Mouse (Mus musculus) lung, postnatal 14 days (tissue): Measurements from ENCODE around the gene Dctpp1.

Source experiments
- DNase-seq: peaks from one replicate; pipeline ENCODE4 v3.0.0; 2021

Gene Dctpp1

DNA sequence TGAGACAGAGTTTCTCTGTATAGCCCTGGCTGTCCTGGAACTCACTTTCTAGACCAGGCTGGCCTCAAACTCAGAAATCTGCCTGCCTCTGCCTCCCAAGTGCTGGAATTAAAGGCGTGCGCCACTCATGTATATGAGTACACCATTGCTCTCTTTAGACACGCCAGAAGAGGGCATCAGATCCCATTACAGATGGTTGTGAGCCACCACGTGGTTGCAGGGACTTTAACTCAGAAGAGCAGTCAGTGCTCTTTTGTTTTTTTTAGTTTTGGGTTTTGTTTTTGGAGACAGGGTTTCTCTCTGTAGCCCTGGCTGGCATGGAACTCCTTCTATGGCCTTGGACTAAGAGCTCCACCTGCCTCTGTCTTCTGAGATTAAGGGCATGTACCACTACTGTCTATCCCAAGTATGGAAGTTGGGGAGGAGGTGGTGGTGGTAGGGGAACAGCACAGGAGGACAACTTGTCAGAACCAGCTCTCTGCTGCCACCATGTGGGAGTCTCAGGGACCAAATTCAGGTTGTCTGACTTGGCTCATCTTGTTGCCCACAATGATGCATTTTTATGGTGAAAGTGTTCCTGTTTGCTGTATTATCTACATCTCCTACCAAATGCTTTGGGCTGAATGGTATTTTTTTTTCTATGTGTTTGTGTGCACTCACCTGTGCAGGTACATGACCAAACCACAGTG lies 31.8 kb downstream of the Dctpp1 start:
- DNase-seq, result peak; percentile 88

DNA sequence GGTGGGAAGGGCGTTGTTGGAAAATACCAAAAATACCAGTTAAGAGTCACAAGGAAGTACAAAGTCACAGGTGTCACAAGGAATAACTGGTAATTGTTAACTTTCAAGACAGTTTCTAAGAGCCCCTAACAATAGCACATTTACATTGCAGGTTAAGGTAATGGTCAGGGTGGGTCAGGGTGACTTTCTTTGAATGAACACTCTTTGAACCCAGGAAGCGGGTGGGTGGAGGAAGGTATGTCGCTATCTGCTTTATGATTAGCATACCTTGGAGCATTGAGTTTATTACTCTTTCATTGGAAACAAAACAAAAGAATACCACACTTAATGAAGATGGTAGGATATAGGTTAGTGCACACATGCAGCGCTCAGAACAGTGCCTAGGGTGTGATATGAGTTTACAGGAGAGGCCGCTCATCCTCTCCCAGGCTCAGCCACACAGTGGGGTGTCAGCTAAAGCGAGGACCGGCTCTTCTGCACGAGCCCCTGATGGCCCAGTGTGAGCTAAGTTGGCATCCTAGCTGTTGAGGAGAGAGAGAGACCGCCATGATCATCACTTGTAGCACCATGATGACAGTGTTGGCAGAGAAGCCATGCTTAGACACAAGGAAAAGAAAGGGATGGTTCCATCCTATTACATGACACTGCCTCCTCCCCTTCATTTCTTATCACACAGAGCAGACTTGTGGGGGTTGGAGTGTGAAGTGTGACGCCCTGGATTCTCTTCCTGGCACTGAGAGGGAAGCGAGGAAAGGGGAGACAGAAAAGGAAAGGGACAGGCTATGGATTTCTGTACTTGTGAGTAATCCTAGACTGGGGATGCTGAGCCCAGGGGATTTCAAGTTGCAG lies 35.1 kb downstream of the Dctpp1 start:
- DNase-seq, result no peak

DNA sequence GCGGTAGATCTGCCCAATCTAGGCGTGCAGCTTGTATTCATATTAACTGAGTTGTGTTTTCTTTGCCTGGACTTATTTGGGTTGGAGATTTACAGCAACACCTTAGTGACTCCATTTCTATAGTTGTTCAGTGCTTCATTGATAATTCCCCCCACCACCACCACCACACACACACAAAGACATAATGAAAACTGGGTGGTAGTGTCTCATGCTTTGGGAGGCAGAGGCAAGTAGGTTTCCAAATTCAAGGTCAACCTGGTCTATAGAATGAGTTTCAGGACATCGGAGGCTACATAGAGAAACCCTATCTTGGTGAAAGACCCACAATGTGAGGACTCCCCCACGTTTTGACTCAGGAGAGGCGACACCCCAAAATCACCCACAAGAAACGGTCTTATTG lies 35.9 kb downstream of the Dctpp1 start:
- no peak for DNase-seq

DNA sequence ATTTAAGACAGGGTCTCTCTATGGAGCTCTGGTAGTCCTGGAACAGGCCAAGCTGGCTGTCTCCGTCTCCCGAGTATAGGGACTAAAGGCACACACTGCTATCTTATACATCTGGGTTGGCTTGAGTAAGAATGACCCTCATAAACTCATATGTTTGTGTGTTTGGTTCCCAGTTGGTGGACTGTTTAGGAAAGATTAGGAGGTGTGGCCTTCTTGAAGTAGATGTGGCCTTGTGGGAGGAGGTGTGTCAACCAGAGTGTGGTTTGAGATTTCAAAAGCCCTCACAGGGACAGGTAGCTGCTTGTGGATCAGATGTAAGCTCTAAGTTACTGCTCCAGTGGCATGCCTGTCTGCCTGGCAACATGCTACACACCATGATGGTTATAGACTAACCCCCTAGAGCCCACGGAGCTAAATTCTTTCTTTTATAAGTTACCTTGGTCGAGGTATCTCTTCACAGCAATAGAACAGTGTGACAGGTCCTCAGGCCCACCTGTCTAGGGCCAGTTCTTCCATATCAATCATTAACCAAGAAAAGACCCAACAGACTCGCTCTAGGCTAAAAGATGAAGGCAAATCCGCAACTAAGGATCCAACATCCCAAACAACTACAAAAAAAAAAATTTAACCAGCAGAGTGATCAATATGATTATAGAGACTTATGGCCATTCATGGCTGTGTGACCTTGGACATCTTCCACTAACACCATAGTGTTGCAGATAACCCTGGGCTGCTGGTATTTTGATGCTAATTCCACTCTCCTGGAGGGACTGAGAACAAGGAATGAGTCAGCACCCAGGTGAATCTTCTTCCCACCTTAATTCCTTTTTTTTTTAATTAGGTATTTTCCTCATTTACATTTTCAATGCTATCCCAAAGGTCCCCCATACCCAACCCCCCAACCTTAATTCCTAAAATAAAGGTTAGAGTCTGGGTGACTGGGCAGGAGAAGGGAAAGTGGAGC lies 36.7 kb downstream of the Dctpp1 start:
- no peak for DNase-seq

DNA sequence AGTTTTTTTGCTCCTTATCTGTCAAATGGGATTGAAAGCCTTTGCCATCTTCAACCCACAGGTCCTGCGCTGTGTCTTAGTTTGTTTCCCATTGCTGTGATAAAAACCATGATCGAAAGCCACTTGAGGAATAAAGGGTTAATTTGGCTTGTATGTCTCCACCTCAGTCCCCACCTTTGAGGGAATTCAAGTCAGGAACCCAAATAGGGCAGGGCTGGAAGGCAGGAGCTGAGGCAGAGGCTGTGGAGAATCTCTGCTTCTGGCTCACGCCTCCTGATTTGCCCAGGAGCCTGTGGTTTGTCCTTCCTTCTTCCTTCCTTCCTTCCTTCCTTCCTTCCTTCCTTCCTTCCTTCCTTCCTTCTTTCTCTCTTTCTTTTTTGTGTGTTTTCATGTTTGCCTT lies 37.4 kb downstream of the Dctpp1 start:
- no peak for DNase-seq

DNA sequence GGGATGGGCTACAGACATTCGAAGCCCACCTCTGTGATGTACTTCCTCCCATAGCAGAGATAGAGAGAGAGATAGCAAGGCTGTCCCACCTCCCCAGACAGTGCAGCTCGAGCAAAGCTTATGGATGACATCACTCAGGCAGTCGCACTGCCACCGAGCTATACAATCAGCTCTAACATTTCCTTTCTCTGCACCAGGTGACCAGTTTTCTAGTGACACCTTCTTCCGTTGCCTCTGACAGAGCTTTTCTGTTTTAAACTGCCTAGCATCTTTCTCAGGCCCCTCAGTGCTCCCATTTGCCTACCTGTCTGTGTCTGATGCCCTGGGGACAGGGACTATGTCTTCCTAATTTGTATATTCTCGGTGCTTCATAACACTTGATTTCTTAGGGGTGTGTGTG lies 40.1 kb downstream of the Dctpp1 start:
- no peak for DNase-seq

DNA sequence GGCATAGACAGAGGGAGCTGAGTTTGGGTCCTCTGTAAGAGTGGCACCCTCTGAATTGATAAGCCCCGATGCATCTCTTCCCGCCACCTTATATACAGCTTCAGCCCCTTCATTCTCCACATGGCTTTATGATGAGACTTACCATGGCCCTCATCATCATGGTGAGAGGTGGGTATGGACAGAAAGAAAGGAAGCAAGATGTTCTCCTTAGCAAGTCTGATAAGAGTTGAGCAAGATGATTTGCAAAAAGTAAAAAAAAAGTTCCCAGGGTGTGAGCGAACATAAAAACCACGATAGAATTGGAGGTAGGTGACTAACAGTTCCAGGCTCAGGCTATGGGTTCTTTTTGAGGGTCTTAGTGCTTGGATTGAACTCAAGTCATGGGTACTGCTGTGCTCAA lies 41.8 kb downstream of the Dctpp1 start:
- DNase-seq, result no peak

DNA sequence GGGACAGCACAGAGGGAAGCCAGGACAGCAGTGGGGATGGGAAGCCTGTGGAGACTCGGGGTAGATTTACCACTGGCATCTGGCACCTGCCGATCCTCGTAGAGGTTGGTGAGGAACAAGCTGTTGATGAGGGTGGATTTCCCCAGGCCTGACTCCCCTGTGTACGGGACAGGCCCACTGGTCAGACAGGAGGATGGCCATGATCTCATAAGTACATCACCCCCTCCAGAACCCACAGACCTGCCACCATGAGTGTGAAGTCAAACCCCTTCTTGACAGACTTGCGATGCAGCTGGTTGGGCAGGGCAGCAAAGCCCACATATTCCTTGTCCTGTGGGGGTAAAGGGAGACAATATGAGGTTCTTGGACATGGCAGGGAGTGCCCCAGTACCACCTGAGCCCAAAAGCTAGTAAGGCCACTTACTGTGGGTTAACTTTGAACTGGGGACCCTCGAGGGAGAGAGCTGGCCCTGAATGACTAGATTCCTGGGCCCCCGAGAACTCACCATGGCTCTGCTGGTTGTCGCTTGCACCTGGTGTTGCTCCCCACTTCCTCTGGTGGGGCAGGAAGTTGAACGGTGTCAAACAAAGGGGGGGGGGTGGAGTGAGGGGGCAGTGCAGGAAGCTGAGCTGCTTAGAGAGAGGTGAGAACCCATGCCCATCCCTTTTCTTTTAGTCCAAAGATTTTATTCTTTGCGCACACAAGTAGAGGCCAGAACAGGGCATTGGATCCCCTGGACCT lies 42.4 kb downstream of the Dctpp1 start:
- DNase-seq, result no peak

DNA sequence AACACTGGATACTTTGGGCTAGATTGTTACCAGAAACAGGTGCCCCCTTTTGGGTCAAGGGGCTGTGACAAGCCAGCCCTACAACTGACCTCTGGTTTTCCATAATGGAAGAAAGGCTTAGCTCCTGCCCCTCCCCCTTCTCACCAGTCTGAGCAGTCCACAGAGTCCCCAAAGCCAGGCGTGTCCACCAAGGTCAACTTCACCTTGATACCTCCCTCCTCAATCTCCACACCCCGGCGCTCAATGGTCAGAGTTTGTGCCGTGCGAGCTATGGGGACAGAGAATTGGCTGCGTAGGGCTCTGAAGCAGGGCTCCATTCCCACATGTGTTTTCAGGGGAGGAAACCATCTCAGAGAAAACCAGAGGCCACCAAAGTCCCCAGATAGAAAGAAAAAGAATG lies 43.0 kb downstream of the Dctpp1 start:
- no peak for DNase-seq

DNA sequence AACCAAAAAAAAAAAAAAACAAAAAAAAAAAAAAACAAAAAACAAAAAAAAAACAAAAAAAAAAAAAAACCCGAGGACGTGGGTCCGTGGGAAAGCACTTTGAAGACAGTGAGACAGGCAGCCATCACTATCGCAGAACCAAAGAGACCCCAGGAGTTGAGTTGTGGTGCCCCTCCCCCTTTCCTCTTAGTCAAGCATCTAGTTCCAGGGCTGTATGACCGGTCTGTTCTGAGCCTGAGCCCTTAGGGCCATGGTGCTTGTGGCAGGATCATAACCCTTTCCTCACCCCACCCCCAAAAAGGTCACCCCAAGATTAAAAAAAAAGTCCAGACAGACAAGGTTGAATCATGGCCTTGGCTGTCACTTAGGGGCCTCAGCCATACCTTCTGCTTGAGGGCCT lies 44.2 kb downstream of the Dctpp1 start:
- no peak for DNase-seq

DNA sequence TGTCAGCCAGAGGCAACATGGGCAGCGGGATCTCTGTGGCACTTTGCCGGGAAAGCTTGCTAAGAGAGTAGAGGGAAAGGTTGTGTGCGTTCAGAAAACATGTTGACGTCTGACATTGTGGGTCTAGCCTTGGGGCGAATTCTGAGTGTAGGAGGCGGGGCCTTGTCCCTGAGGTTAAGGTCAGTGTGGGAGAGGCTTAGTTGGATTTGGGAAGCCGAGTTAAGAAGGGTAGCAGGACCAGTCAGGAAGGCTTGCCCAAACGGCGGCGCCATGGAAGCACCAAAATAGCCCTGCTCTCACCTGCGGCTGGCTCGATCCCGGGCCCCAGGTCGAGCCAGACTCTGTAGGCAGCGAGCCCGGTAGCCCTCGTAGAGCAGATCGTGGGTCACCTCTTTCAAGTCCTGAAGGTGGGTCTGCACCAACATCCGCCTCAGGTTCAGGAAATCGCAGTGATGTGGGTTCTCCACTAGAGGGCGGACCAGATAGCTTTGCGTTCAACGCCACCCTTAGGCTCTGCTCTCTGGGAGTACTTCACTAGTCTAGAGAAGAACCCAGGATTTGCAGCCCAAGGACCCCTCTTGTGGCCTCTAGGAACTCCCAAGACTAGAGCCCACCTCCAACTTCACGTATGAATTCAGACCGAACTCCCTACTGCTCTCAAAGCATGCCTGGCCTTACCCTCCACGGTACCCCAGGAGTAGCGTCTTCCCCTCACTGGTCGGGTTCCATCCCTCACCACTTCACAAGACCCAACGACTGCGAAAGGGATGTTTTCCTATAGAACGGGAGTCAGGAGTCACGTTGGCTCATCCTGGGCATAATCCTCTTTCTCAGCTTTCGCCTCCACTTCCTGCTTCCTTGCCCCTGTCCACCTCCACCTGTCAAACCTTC lies 45.3 kb downstream of the Dctpp1 start:
- peak; percentile 75 for DNase-seq

DNA sequence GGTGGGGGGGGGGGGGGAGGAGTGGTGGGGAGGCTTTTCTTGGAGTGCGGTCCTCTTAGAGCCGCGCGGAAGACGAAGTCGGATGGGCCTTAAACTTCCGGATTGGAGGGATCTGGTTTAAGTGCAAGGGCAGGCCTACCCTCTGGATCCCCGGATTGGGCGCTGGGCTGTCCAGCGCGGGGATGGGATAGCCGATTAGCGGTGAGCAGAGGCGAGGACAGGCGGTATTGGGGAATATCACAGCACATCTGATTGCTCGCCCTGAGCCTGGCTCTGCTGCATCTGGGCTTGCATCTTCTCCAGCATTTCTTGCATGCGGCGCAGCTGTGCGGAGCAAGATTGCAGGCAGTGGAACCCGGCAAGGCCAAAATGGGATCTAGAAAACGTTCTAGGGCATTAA lies 46.0 kb downstream of the Dctpp1 start:
- DNase-seq, result no peak

DNA sequence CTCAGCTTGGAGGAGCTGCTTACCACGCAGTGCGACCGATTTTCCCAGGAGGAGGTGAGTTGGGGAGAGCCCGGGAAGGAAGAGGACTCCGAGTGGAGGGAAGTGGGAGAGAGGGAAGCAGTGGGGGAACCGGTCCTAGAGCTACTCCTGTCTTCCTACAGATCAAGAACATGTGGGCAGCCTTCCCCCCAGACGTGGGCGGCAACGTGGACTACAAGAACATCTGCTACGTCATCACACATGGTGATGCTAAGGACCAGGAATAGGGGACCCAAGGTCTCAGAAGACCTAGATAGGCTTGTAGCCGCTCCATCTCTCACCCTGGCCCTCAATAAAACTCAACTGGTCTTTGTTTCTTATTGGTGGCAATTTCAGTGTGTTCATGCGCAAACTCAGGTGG lies 46.6 kb downstream of the Dctpp1 start:
- no peak for DNase-seq

DNA sequence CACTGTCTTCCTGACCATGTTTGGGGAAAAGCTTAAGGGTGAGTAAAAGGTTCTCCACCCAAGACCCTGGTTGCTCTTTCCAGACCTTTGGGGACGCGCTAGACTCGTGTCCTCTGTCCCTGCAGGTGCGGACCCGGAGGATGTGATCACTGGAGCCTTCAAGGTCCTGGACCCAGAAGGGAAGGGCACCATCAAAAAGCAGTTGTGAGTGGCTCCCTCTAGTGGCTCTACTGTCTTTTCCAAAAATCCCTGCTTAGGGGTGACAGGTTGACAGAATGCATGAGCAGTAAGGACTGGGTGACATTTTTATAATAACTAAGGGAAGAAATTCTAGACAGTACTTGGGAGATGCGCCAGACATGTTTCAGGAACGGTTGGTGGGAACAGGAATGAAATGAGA lies 47.0 kb downstream of the Dctpp1 start:
- DNase-seq, result peak; percentile 64

DNA sequence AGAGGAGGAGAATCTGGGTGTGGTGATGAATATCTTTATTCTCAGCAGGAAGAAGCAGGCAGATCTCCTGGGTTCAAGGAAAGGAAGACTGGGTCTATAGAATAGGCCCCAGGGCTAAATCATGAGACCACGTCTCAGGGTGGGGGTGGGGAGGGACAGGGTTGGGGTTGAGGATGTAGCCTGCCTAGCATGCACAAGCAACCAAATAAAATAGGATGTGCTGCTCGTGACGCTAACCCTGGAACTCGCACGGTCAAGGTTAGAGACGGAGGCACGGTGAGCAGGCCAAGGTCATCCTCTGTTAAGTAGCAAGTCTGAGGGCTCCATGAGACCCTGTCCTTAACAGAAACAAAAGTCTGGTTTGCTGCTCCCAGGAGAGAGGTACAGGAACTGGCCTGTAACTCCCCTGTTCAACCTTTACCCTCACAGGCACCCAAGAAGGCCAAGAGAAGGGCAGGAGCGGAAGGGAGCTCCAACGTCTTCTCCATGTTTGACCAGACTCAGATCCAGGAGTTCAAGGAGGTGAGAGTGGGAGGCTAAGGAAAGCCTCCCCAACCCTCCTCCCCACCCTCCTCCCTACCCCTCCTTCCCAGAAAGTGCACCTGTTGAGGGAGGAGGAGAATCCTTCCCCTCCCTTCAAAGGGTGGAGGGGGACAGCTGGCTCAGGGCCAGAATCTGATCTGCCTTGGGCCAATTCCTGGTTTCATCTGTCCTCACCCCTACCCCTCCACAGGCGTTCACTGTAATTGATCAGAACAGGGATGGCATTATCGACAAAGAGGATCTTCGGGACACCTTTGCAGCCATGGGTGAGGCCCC lies 47.9 kb downstream of the Dctpp1 start:
- DNase-seq, result no peak

DNA sequence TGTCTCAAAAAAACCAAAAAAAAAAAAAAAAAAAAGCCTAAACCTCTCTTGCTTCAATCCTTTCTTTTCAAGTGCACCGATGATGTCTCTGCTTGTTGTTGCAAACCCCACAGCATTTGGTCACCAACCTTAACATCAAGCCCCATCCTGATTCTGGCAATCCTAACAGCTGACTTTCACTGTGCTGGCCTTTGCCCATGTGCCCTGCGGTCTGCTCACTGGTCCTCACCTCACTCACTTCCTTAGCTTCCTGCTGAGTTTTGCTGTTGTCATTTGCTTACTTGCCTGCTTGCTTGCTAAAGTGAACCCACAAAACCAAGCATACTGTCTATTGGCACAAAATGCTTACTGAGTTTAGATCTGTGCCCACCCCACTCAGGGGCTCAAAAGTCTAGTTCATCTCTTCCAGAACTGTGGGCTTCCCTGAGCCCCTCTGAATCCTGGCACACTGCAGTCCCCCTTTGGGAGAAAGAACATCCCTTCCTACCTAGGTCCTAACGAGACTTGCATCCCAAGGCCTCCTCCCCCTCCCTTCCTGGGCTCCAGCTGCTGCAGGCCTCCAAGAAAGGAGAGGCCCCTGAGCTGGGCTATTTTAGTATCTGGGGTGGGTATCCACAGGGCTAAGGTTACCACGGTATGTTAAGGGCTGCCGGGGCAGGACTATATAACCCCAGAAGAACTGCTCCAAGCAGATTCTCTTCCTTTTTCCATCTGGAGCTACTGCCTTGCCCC lies 49.3 kb downstream of the Dctpp1 start:
- DNase-seq, result no peak

DNA sequence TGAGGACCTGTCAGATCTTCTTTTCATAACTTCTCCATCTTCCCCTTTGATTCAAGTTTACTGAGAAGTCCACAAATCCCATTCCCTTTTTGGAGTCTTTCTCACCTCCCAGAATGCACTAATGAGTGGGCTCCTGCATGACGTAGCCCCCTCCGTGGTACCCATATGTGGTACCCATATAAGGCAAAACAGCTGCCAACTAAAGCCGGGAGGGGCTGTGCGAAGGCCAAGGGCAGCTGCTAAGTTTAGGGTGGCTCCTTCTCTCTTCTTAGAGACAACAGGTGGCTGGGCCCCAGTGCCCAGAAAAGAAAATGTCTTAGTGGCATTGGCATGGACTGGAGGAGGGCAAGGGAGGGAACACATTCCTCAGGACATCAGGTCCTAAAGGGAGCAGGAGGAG lies 50.2 kb downstream of the Dctpp1 start:
- no peak for DNase-seq

DNA sequence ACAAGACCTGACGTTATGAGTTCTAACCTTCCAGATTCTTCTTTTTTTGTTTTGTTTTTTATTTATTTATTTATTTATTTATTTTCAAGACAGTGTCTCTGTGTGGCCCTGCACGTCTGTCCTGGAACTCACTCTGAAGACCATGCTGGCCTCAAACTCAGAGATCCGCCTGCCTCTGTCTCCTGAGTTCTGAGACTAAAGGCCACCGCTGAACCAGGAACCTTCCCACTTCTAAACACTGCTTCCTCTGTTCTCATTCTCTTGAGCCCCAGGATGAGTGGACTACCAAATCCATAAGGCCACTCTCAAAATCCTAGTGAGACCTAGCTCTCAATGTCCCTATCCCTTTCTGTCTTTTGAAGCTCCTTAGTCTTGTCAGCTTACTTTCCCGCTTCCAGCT lies 50.7 kb downstream of the Dctpp1 start:
- DNase-seq, result no peak

DNA sequence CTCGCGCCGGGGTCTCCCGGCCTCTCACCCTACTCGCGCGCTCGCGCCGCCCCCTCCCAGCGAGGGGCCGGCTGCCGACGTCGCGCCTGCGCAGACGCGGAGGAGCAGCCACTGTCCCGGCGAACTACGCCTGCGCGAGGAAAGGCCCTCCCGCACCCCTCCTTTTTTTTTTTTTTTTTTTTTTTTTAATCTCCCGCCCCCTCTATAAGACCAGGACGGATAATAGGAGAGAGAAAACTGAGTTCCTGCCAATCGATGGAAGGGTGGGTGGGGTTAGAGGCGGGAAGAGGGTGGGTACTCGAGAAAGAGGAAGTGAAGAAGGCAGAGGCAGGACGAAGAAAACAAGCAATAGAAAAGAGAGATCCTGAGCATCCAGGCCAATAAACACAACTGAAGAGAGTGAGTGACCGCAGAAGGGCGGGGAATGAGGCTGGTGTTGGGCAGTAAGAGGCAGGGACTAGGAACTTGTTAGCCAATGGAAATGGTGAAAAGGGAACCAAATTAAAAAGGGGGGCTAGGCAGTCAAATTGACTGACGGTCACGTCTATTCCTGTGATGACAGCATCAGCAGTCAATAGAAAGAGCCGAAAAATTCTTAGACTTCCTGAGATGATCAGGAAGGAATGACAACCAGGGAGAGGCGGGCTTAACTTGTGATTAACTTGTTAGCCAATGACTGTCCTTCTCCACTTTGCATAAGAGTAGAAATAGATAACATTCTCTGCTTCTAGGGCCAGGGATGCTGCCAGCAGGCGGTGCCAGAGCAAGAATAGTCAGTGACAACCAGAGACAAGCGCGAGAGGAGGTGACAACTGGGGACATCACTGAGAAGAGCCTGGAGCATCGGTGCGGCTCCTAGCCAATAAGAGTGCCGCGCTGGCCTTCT lies 51.7 kb downstream of the Dctpp1 start, which contains the start of gene Mylpf:
Gene Mylpf, plus strand, starts transcription at position 338 of the 886 bp plus-strand sequence.
- DNase-seq, result peak; percentile 95
